Mouse (Mus musculus): ENCODE data around the gene 2010111I01Rik.

DNA sequence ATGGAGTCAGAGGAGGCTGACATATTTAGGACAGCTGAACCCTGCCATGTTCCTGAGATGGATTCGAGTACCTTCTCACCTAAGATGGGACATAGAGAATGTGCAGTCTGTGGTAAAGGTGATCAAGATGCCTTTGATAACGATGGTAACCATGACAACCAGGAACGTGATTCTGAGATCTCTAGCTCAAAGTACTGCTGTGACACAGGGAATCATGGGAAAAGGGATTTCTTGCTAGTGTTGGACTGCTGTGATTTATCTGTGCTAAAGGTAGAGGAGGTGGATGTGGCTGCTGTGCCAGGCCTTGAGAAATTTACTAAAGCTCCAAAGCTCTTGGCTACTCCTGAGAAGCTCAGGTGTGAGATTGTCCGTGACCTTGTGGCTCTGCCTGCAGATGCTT lies 50.7 kb downstream of the 2010111I01Rik start:
- TF ChIP-seq CTCF (conservative IDR thresholded peaks at IDR 0.05; ENCODE audit: insufficient read depth, insufficient read length, low read depth, low read length) = no peak
- TF ChIP-seq POLR2A (IDR thresholded peaks at IDR 0.05; ENCODE audit: low read depth, low read length) = no peak

Measured in kidney, adult 2 months (tissue).